Mouse (Mus musculus): Measurements from ENCODE around the gene Il34.

The Il34 gene

GRCm38 (mm10) chr8:110805669-110806068, at the start of gene Il34:
Il34 (minus strand) TSS chr8:110805924.
- no peak for DNase-seq (ENCODE audit: low read depth, low spot score)

GRCm38 (mm10) chr8:110851186-110851585, 45.5 kb upstream of the Il34 start:
- DNase-seq (ENCODE audit: low read depth, low spot score), result no peak

GRCm38 (mm10) chr8:110847645-110848495, 42.1 kb upstream of the Il34 start:
- no peak for DNase-seq (ENCODE audit: low read depth, low spot score)

GRCm38 (mm10) chr8:110847171-110847549, 41.4 kb upstream of the Il34 start:
- DNase-seq (ENCODE audit: low read depth, low spot score), result no peak

- DNase-seq (ENCODE audit: low read depth, low spot score), result peak; percentile 84
Observed at GRCm38 (mm10) chr8:110846405-110847170, 40.9 kb upstream of the Il34 start, which contains the start of the genes Cog4 and Sf3b3. Cog4 (plus strand) TSS chr8:110846600. Sf3b3 (minus strand) TSS chr8:110846787.

GRCm38 (mm10) chr8:110845821-110846404, 40.2 kb upstream of the Il34 start:
- DNase-seq (ENCODE audit: low read depth, low spot score), result peak; percentile 20

- no peak for DNase-seq (ENCODE audit: low read depth, low spot score)
Observed at GRCm38 (mm10) chr8:110844941-110845340, 39.2 kb upstream of the Il34 start.

GRCm38 (mm10) chr8:110843207-110843606, 37.5 kb upstream of the Il34 start:
- DNase-seq (ENCODE audit: low read depth, low spot score), result no peak

- DNase-seq (ENCODE audit: low read depth, low spot score), result no peak
Observed at GRCm38 (mm10) chr8:110842012-110842574, 36.4 kb upstream of the Il34 start.

GRCm38 (mm10) chr8:110831956-110832355, 26.2 kb upstream of the Il34 start:
- no peak for DNase-seq (ENCODE audit: low read depth, low spot score)

- DNase-seq (ENCODE audit: low read depth, low spot score), result no peak
Observed at GRCm38 (mm10) chr8:110828511-110828910, 22.8 kb upstream of the Il34 start.

- DNase-seq (ENCODE audit: low read depth, low spot score), result no peak
Observed at GRCm38 (mm10) chr8:110824861-110825260, 19.1 kb upstream of the Il34 start.

GRCm38 (mm10) chr8:110821960-110822359, 16.2 kb upstream of the Il34 start:
- no peak for DNase-seq (ENCODE audit: low read depth, low spot score)

GRCm38 (mm10) chr8:110820257-110820656, 14.5 kb upstream of the Il34 start:
- no peak for DNase-seq (ENCODE audit: low read depth, low spot score)

GRCm38 (mm10) chr8:110818593-110818992, 12.9 kb upstream of the Il34 start:
- no peak for DNase-seq (ENCODE audit: low read depth, low spot score)

- no peak for DNase-seq (ENCODE audit: low read depth, low spot score)
Observed at GRCm38 (mm10) chr8:110816990-110817389, 11.3 kb upstream of the Il34 start.

- no peak for DNase-seq (ENCODE audit: low read depth, low spot score)
Observed at GRCm38 (mm10) chr8:110815308-110815707, 9.6 kb upstream of the Il34 start.

GRCm38 (mm10) chr8:110813081-110813812, 7.5 kb upstream of the Il34 start:
- DNase-seq (ENCODE audit: low read depth, low spot score), result no peak

GRCm38 (mm10) chr8:110812349-110813080, 6.8 kb upstream of the Il34 start:
- DNase-seq (ENCODE audit: low read depth, low spot score), result no peak

- DNase-seq (ENCODE audit: low read depth, low spot score), result no peak
Observed at GRCm38 (mm10) chr8:110811793-110812192, 6.1 kb upstream of the Il34 start.

GRCm38 (mm10) chr8:110811116-110811515, 5.4 kb upstream of the Il34 start:
- DNase-seq (ENCODE audit: low read depth, low spot score), result no peak

Data from c-Kit-negative CD71-positive TER-119-positive erythroid progenitor cells, embryonic 14.5 days (primary cell).